Mouse (Mus musculus) MEL (cell line): ENCODE data around the gene Dusp1.

ENCODE experiments used
- EP300 ChIP-seq, 2 experiments: IDR thresholded peaks; 2 replicates each; pipeline ENCODE4 v1.6.1; 2011; ENCODE audit warnings: improper control_type of control experiment in 2 of 2, low read length in 2 of 2, low read depth in 1 of 2, mild to moderate bottlenecking in 1 of 2
- GABPA ChIP-seq: IDR thresholded peaks from 2 replicates; pipeline ENCODE4 v1.6.1; 2012; ENCODE audit warnings: low read depth, mild to moderate bottlenecking, inconsistent platforms, low read length, improper control_type of control experiment, moderate library complexity
- GATA1 ChIP-seq: IDR thresholded peaks from 2 replicates; pipeline ENCODE4 v1.6.1; 2011; ENCODE audit warnings: low read depth, low read length, improper control_type of control experiment
- HCFC1 ChIP-seq: IDR thresholded peaks from 2 replicates; pipeline ENCODE4 v1.6.1; 2012; ENCODE audit warnings: low read depth, mild to moderate bottlenecking, inconsistent platforms, low read length, improper control_type of control experiment, moderate library complexity
- NRF1 ChIP-seq: IDR thresholded peaks from 2 replicates; pipeline ENCODE4 v1.6.1; 2014; ENCODE audit warnings: low read depth, mild to moderate bottlenecking, inconsistent platforms, low read length, improper control_type of control experiment, moderate library complexity; ENCODE audit not compliant: poor library complexity, insufficient read depth, severe bottlenecking
- POLR2A ChIP-seq, 2 experiments: IDR thresholded peaks; 2 replicates each; pipeline ENCODE4 v1.6.1; 2011 to 2012; ENCODE audit warnings: low read length in 2 of 2, mild to moderate bottlenecking in 2 of 2, control low read depth in 1 of 2, improper control_type of control experiment in 1 of 2, low read depth in 1 of 2, moderate library complexity in 1 of 2; ENCODE audit not compliant: control insufficient read depth in 1 of 2, insufficient read depth in 1 of 2, poor library complexity in 1 of 2
- POLR2AphosphoS2 ChIP-seq: IDR thresholded peaks from 2 replicates; pipeline ENCODE4 v1.6.1; 2011; ENCODE audit warnings: low read length, improper control_type of control experiment
- RCOR1 ChIP-seq: IDR thresholded peaks from 2 replicates; pipeline ENCODE4 v1.6.1; 2012; ENCODE audit warnings: low read depth, mild to moderate bottlenecking, inconsistent platforms, low read length, improper control_type of control experiment
- TCF12 ChIP-seq: IDR thresholded peaks from 2 replicates; pipeline ENCODE4 v1.6.1; 2014; ENCODE audit warnings: low read depth, mild to moderate bottlenecking, inconsistent platforms, low read length, improper control_type of control experiment, moderate library complexity
- ZC3H11A ChIP-seq: IDR thresholded peaks from 2 replicates; pipeline ENCODE4 v1.6.1; 2012; ENCODE audit warnings: low read depth, mild to moderate bottlenecking, inconsistent platforms, low read length, improper control_type of control experiment
- ZKSCAN1 ChIP-seq: IDR thresholded peaks from 2 replicates; pipeline ENCODE4 v1.6.1; 2012; ENCODE audit warnings: low read depth, mild to moderate bottlenecking, inconsistent platforms, low read length, improper control_type of control experiment, moderate library complexity

GRCm38 (mm10) chr17:26487917-26488316 is 74.0 kb downstream of the Dusp1 start:
- TF ChIP-seq GABPA (no peak), EP300 (IDR thresholded peaks at IDR 0.05; ENCODE audit: low read depth in 1 of 2, low read length in 2 of 2) (no peak), RCOR1 (no peak), ZC3H11A (no peak), ZKSCAN1 (no peak), HCFC1 (no peak), POLR2AphosphoS2 (no peak), TCF12 (no peak), GATA1 (no peak), POLR2A (IDR thresholded peaks at IDR 0.05; ENCODE audit: control insufficient read depth in 1 of 2, insufficient read depth in 1 of 2, low read depth in 1 of 2, low read length in 2 of 2, poor library complexity in 1 of 2) (no peak), NRF1 (no peak)
